Mouse (Mus musculus) CH12.LX (cell line): ENCODE measurements around the gene Galk1.

ENCODE experiments used
- CTCF ChIP-seq, 2 experiments: IDR thresholded peaks in 1 of 2; conservative IDR thresholded peaks in 1 of 2; 2 replicates each; pipeline ENCODE4 v1.5.1; 2011 to 2012; ENCODE audit warnings: low read depth in 2 of 2, low read length in 2 of 2, improper control_type of control experiment in 1 of 2, inconsistent platforms in 1 of 2, mild to moderate bottlenecking in 1 of 2, moderate library complexity in 1 of 2
- E2F4 ChIP-seq: IDR thresholded peaks from 2 replicates; pipeline ENCODE4 v1.6.1; 2011; ENCODE audit warnings: low read depth, low read length, improper control_type of control experiment; ENCODE audit not compliant: insufficient replicate concordance
- ELF1 ChIP-seq: IDR thresholded peaks from 2 replicates; pipeline ENCODE4 v1.6.1; 2014; ENCODE audit warnings: low read depth, mild to moderate bottlenecking, inconsistent platforms, low read length, improper control_type of control experiment
- EP300 ChIP-seq: IDR thresholded peaks from 2 replicates; pipeline ENCODE4 v1.6.1; 2011; ENCODE audit warnings: low read length, improper control_type of control experiment
- MAX ChIP-seq: IDR thresholded peaks from 2 replicates; pipeline ENCODE4 v1.6.1; 2011; ENCODE audit warnings: low read length, improper control_type of control experiment
- MAZ ChIP-seq: IDR thresholded peaks from 2 replicates; pipeline ENCODE4 v1.6.1; 2012; ENCODE audit warnings: low read depth, mild to moderate bottlenecking, inconsistent platforms, low read length, improper control_type of control experiment, moderate library complexity
- POLR2A ChIP-seq: IDR thresholded peaks from 2 replicates; pipeline ENCODE4 v1.6.1; 2011; ENCODE audit warnings: low read depth, mild to moderate bottlenecking, improper control_type of control experiment, low read length

- TF ChIP-seq POLR2A (no peak), CTCF (conservative IDR thresholded peaks at IDR 0.05 in 1 of 2, IDR thresholded peaks at IDR 0.05 in 1 of 2; ENCODE audit: low read depth in 2 of 2, low read length in 2 of 2) (no peak), EP300 (no peak), MAX (no peak), ELF1 (no peak), MAZ (no peak), E2F4 (no peak)
These were observed 6.7 kb downstream of the Galk1 start for GRCm38 (mm10) chr11:116005701-116006419.
